Mouse (Mus musculus) stomach, postnatal 0 days (tissue): ENCODE results near the gene Gm12355.

Experiments
- CTCF ChIP-seq: IDR thresholded peaks from 2 replicates; pipeline ENCODE4 v1.5.1; 2016; ENCODE audit warnings: antibody characterized with exemption, low read depth, mild to moderate bottlenecking, moderate library complexity
- EP300 ChIP-seq: optimal IDR thresholded peaks from 2 replicates; pipeline ENCODE3; 2016; ENCODE audit warnings: antibody characterized with exemption

DNA sequence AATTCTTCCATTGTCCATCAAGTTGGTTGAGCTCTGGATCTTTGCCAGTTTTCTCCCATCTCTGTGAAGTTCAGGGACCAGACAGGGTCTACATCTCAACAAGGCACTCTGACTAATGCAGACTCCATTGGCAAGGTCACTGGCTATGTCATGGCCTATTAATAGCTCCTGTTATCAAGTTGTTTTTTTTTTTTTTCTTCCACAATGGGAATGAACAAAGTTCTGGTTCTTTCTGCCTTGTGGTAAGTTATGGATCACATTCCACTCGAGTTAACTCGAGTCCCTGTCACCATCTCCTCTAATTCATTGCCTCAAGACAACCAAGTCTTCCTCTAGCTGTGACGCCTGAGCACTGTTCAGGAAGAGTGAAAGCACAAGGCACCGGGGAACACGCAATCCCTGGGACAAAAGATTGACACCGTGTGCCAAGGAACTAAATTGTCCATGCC, 36.6 kb downstream of the Gm12355 start:
- TF ChIP-seq EP300: no peak
- TF ChIP-seq CTCF: no peak
